Mouse (Mus musculus): ENCODE data around the gene Rpl22l1. TPM values are rescaled to one million over a fixed set of nuclear protein-coding genes. Genes with fewer than 3 reads are reported as not detected.

Rpl22l1 gene
- total and polyA plus RNA-seq, 2 experiments, result 3.8 to 78.8 TPM

DNA sequence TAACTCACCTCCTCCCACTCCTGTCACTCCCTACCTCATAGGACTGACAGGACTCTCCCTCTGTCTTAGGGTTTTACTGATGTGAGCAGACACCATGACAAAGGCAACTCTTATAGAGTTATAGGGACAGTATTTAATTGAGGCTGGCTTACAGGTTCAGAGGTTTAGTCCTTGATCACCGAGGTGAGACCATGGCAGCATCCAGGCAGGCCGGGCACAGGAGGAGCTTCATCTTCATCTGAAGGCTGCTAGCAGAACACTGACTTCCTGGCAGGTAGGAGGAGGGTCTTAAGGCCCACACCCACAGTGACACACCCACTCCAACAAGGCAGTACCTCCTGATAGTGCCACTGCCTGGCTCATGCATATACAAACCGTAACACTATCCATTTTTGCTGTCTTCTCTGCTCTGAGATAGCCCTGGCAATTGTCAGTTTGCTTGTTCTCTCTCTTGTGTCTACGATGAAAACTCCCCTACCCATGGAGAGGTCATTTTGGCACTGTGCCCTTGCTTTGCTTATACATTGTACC lies 10.8 kb downstream of the Rpl22l1 start:
- TF ChIP-seq POLR2A (IDR thresholded peaks at IDR 0.05; ENCODE audit: extremely low read depth, insufficient read depth, low read length), result no peak
- TF ChIP-seq CTCF (IDR thresholded peaks at IDR 0.05; ENCODE audit: low read depth, low read length), result no peak
- Histone ChIP-seq H3K4me3 (ENCODE audit: insufficient read depth, low read depth, low read length) (no peak overlapping the region), H3K4me1 (ENCODE audit: control insufficient read depth, insufficient read depth, low read length) (no peaks in the 10 kb centered on the region), H3K36me3 (ENCODE audit: control insufficient read depth, insufficient read depth, low read length) (no peaks in the 10 kb centered on the region), H3K79me2 (ENCODE audit: control insufficient read depth, insufficient read depth, low read length) (no peaks in the 10 kb centered on the region), H3K27me3 (ENCODE audit: control insufficient read depth, insufficient read depth, low read length) (no peaks in the 10 kb centered on the region), H3K27ac (replicated peaks; ENCODE audit: insufficient read depth, low read depth, low read length) (no peak overlapping the region), H3K9ac (ENCODE audit: low read depth, low read length) (no peak overlapping the region)
- WGBS, result 87% methylated on average over 4 of the region's 4 CpGs
- no peak for DNase-seq (ENCODE audit: extremely low read depth, low read depth, low spot score)

GRCm38 (mm10) chr3:28826272-28826671 lies 21.0 kb downstream of the Rpl22l1 start:
- no peak for DNase-seq (ENCODE audit: extremely low read depth, low read depth, low spot score)
- Histone ChIP-seq H3K9ac (ENCODE audit: low read depth, low read length) (no peak overlapping the region), H3K27me3 (ENCODE audit: control insufficient read depth, insufficient read depth, low read length) (no peaks in the 10 kb centered on the region), H3K79me2 (ENCODE audit: control insufficient read depth, insufficient read depth, low read length) (no peaks in the 10 kb centered on the region), H3K27ac (replicated peaks; ENCODE audit: insufficient read depth, low read depth, low read length) (no peak overlapping the region), H3K4me1 (ENCODE audit: control insufficient read depth, insufficient read depth, low read length) (no peaks in the 10 kb centered on the region), H3K36me3 (ENCODE audit: control insufficient read depth, insufficient read depth, low read length) (no peaks in the 10 kb centered on the region), H3K4me3 (ENCODE audit: insufficient read depth, low read depth, low read length) (no peak overlapping the region)
- 95% methylated on average over 1 of the region's 1 CpGs for WGBS
- TF ChIP-seq CTCF (IDR thresholded peaks at IDR 0.05; ENCODE audit: low read depth, low read length) (no peak), POLR2A (IDR thresholded peaks at IDR 0.05; ENCODE audit: extremely low read depth, insufficient read depth, low read length) (no peak)

DNA sequence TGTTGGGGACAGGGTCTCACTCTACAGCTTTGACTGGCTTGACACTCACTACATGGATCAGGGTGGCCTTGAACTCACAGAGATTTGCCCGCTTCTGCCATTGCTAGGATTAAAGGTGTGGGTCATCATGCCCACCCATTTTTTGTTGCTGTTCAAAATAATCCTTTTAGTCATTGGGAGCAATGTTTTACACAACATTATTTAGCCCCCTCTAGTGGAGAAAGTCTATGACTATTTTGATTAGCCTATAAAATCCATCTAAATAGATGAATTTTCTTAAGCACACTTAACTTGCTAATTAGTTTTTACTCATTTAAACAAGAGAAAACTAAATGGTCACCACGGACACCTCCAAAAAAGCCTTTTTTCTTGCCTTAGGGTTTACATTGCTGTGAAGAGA lies 22.4 kb downstream of the Rpl22l1 start:
- DNase-seq (ENCODE audit: extremely low read depth, low read depth, low spot score), result no peak
- no peak overlapping the region for H3K27ac ChIP-seq (replicated peaks; ENCODE audit: insufficient read depth, low read depth, low read length)
- no peaks in the 10 kb centered on the region for H3K27me3 ChIP-seq (ENCODE audit: control insufficient read depth, insufficient read depth, low read length)
- TF ChIP-seq CTCF (IDR thresholded peaks at IDR 0.05; ENCODE audit: low read depth, low read length), result no peak
- TF ChIP-seq POLR2A (IDR thresholded peaks at IDR 0.05; ENCODE audit: extremely low read depth, insufficient read depth, low read length), result no peak
- H3K4me1 ChIP-seq (ENCODE audit: control insufficient read depth, insufficient read depth, low read length), result no peaks in the 10 kb centered on the region
- H3K9ac ChIP-seq (ENCODE audit: low read depth, low read length), result no peak overlapping the region
- 84% methylated on average over 2 of the region's 2 CpGs for WGBS
- H3K36me3 ChIP-seq (ENCODE audit: control insufficient read depth, insufficient read depth, low read length), result no peaks in the 10 kb centered on the region
- no peaks in the 10 kb centered on the region for H3K79me2 ChIP-seq (ENCODE audit: control insufficient read depth, insufficient read depth, low read length)
- H3K4me3 ChIP-seq (ENCODE audit: insufficient read depth, low read depth, low read length), result no peak overlapping the region

GRCm38 (mm10) chr3:28829454-28829853 lies 24.2 kb downstream of the Rpl22l1 start:
- Histone ChIP-seq H3K79me2 (ENCODE audit: control insufficient read depth, insufficient read depth, low read length) (no peaks in the 10 kb centered on the region), H3K9ac (ENCODE audit: low read depth, low read length) (no peak overlapping the region), H3K27ac (replicated peaks; ENCODE audit: insufficient read depth, low read depth, low read length) (no peak overlapping the region), H3K36me3 (ENCODE audit: control insufficient read depth, insufficient read depth, low read length) (no peaks in the 10 kb centered on the region), H3K27me3 (ENCODE audit: control insufficient read depth, insufficient read depth, low read length) (no peaks in the 10 kb centered on the region), H3K4me3 (ENCODE audit: insufficient read depth, low read depth, low read length) (no peak overlapping the region), H3K4me1 (ENCODE audit: control insufficient read depth, insufficient read depth, low read length) (no peaks in the 10 kb centered on the region)
- peak; percentile 13 for DNase-seq (ENCODE audit: extremely low read depth, low read depth, low spot score)
- no peak for TF ChIP-seq POLR2A (IDR thresholded peaks at IDR 0.05; ENCODE audit: extremely low read depth, insufficient read depth, low read length)
- TF ChIP-seq CTCF (IDR thresholded peaks at IDR 0.05; ENCODE audit: low read depth, low read length), result no peak
- 75% methylated on average over 2 of the region's 2 CpGs for WGBS

DNA sequence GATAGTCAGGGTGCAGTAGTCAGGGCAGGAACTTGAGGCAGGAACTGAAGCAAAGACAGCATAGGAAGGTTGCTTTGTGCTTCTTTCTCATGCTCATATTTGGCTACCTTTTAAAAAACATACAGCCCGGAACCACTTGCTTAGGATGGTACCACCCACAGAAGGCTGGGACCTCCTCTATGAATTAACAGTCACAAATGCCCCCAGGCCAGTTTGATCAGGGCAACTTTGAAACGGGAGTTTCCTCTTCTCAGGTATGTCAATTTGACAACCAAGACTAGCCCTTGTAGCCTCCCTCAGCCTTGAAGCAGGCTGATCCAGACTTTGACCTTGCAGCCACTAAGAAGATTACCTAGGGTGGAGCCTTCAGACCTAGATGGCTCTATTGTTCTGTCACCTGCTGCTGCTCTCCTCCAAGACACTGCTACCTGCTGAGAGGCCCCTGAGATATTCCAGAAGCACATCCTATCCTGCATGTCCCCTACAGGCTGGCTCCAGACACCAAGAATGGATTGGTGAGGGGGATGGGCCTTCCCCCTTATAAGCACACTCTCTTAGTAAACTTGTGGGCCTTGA lies 31.6 kb downstream of the Rpl22l1 start:
- 71% methylated on average over 2 of the region's 2 CpGs for WGBS
- H3K9ac ChIP-seq (ENCODE audit: low read depth, low read length), result no peak overlapping the region
- no peak overlapping the region for H3K27ac ChIP-seq (replicated peaks; ENCODE audit: insufficient read depth, low read depth, low read length)
- H3K36me3 ChIP-seq (ENCODE audit: control insufficient read depth, insufficient read depth, low read length), result no peaks in the 10 kb centered on the region
- H3K79me2 ChIP-seq (ENCODE audit: control insufficient read depth, insufficient read depth, low read length), result no peaks in the 10 kb centered on the region
- TF ChIP-seq POLR2A (IDR thresholded peaks at IDR 0.05; ENCODE audit: extremely low read depth, insufficient read depth, low read length), result no peak
- TF ChIP-seq CTCF (IDR thresholded peaks at IDR 0.05; ENCODE audit: low read depth, low read length), result no peak
- H3K27me3 ChIP-seq (ENCODE audit: control insufficient read depth, insufficient read depth, low read length), result no peaks in the 10 kb centered on the region
- H3K4me1 ChIP-seq (ENCODE audit: control insufficient read depth, insufficient read depth, low read length), result no peaks in the 10 kb centered on the region
- H3K4me3 ChIP-seq (ENCODE audit: insufficient read depth, low read depth, low read length), result no peak overlapping the region
- no peak for DNase-seq (ENCODE audit: extremely low read depth, low read depth, low spot score)

GRCm38 (mm10) chr3:28841886-28842649 lies 36.8 kb downstream of the Rpl22l1 start:
- TF ChIP-seq CTCF (IDR thresholded peaks at IDR 0.05; ENCODE audit: low read depth, low read length) (no peak), POLR2A (IDR thresholded peaks at IDR 0.05; ENCODE audit: extremely low read depth, insufficient read depth, low read length) (no peak)
- no peaks in the 10 kb centered on the region for H3K36me3 ChIP-seq (ENCODE audit: control insufficient read depth, insufficient read depth, low read length)
- no peaks in the 10 kb centered on the region for H3K4me1 ChIP-seq (ENCODE audit: control insufficient read depth, insufficient read depth, low read length)
- H3K4me3 ChIP-seq (ENCODE audit: insufficient read depth, low read depth, low read length), result no peak overlapping the region
- DNase-seq (ENCODE audit: extremely low read depth, low read depth, low spot score), result no peak
- 58% methylated on average over 3 of the region's 3 CpGs for WGBS
- H3K27ac ChIP-seq (replicated peaks; ENCODE audit: insufficient read depth, low read depth, low read length), result no peak overlapping the region
- H3K9ac ChIP-seq (ENCODE audit: low read depth, low read length), result no peak overlapping the region
- no peaks in the 10 kb centered on the region for H3K27me3 ChIP-seq (ENCODE audit: control insufficient read depth, insufficient read depth, low read length)
- H3K79me2 ChIP-seq (ENCODE audit: control insufficient read depth, insufficient read depth, low read length), result no peaks in the 10 kb centered on the region

Data from liver, adult 2 months (tissue).